Mouse (Mus musculus) limb, embryonic 10.5 days (tissue): Measurements from ENCODE around the gene Cdc20. TPM values are rescaled to one million over a fixed set of nuclear protein-coding genes. Genes with fewer than 3 reads are reported as not detected.

ENCODE experiments used
- DNase-seq: peaks from one replicate; pipeline ENCODE4 v3.0.0-alpha.2; 2017; ENCODE audit warnings: low spot score
- H3K27ac ChIP-seq: fragments of 300-500 bp; sonication (generic); 2 replicates; pipeline ENCODE4 v1.5.1; 2016; ENCODE audit warnings: mild to moderate bottlenecking
- H3K27me3 ChIP-seq: fragments of 300-500 bp; sonication (generic); 2 replicates; pipeline ENCODE4 v1.6.1; 2016; ENCODE audit warnings: low read depth, mild to moderate bottlenecking; ENCODE audit not compliant: poor library complexity, severe bottlenecking
- H3K36me3 ChIP-seq: fragments of 300-500 bp; sonication (generic); 2 replicates; pipeline ENCODE4 v1.6.1; 2016; ENCODE audit warnings: mild to moderate bottlenecking, moderate library complexity
- H3K4me1 ChIP-seq: fragments of 300-500 bp; sonication (generic); 2 replicates; pipeline ENCODE4 v1.6.1; 2016
- H3K4me3 ChIP-seq: fragments of 300-500 bp; sonication (generic); 2 replicates; pipeline ENCODE4 v1.5.1; 2016; ENCODE audit warnings: mild to moderate bottlenecking, moderate library complexity
- H3K9me3 ChIP-seq: fragments of 300-500 bp; sonication (generic); replicated peaks from 2 replicates; pipeline ENCODE4 v1.6.1; 2016; ENCODE audit warnings: mild to moderate bottlenecking
- WGBS: fragments of 180-500 bp; shearing (Covaris S2); methylation state at CpG from one replicate; pipeline ENCODE4 v1.1.7; 2016; 5-methylcytosine and 5-hydroxymethylcytosine counted together
- polyA plus RNA-seq: library from polyadenylated mRNA; unstranded; fragments of >200 nt; fragmentation: Nextera tagmentation; extraction: Ambion mirVana; gene quantifications from 2 replicates; pipeline ENCODE4 v1.2.1, GENCODE M21; 2016

Cdc20 gene
- polyA plus RNA-seq, 1 experiment from 2014 or later: 431 TPM

GRCm38 (mm10) chr4:118409142-118409900 lies 27.8 kb downstream of the Cdc20 start, which contains the start of the genes Szt2 and Med8:
Gene Szt2 (minus strand): TSS chr4:118409273.
Gene Med8 (plus strand): TSS chr4:118409337.
- WGBS: under 1% methylated on average over 53 of the region's 53 CpGs
- H3K4me1 ChIP-seq: peaks cover 22% of the 10 kb centered on the region
- H3K27ac ChIP-seq: peak within 1 kb of the TSS; percentile 92
- H3K4me3 ChIP-seq: peak within 1 kb of the TSS; percentile 97
- H3K9me3 ChIP-seq: no peaks in the 10 kb centered on the region
- H3K27me3 ChIP-seq: no peaks in the 10 kb centered on the region
- peaks cover 46% of the 10 kb centered on the region for H3K36me3 ChIP-seq
- DNase-seq: peak; percentile 93

- no peak for DNase-seq
- Histone ChIP-seq H3K9me3 (no peaks in the 10 kb centered on the region), H3K4me1 (no peaks in the 10 kb centered on the region), H3K36me3 (peaks cover 70% of the 10 kb centered on the region), H3K27me3 (no peaks in the 10 kb centered on the region), H3K27ac (no peak overlapping the region), H3K4me3 (no peak overlapping the region)
- WGBS: 93% methylated on average over 12 of the region's 12 CpGs
These were observed 34.5 kb downstream of the Cdc20 start for GRCm38 (mm10) chr4:118402701-118403100.

GRCm38 (mm10) chr4:118401918-118402317 lies 35.2 kb downstream of the Cdc20 start:
- H3K36me3 ChIP-seq: peaks cover 78% of the 10 kb centered on the region
- no peak for DNase-seq
- H3K4me3 ChIP-seq: no peak overlapping the region
- H3K27ac ChIP-seq: no peak overlapping the region
- no peaks in the 10 kb centered on the region for H3K4me1 ChIP-seq
- 92% methylated on average over 5 of the region's 5 CpGs for WGBS
- no peaks in the 10 kb centered on the region for H3K27me3 ChIP-seq
- H3K9me3 ChIP-seq: no peaks in the 10 kb centered on the region

- WGBS: 95% methylated on average over 3 of the region's 3 CpGs
- Histone ChIP-seq H3K27ac (no peak overlapping the region), H3K4me1 (no peaks in the 10 kb centered on the region), H3K4me3 (no peak overlapping the region), H3K27me3 (no peaks in the 10 kb centered on the region), H3K9me3 (no peaks in the 10 kb centered on the region), H3K36me3 (peaks cover 83% of the 10 kb centered on the region)
- DNase-seq: no peak
These were observed 35.7 kb downstream of the Cdc20 start for GRCm38 (mm10) chr4:118401421-118401820.

GRCm38 (mm10) chr4:118398400-118398799 lies 38.8 kb downstream of the Cdc20 start:
- H3K4me3 ChIP-seq: no peak overlapping the region
- WGBS: 93% methylated on average over 6 of the region's 6 CpGs
- H3K36me3 ChIP-seq: peaks cover 99% of the 10 kb centered on the region
- H3K9me3 ChIP-seq: no peaks in the 10 kb centered on the region
- H3K27ac ChIP-seq: no peak overlapping the region
- no peak for DNase-seq
- H3K27me3 ChIP-seq: no peaks in the 10 kb centered on the region
- H3K4me1 ChIP-seq: no peaks in the 10 kb centered on the region

- Histone ChIP-seq H3K4me3 (no peak overlapping the region), H3K27ac (no peak overlapping the region), H3K4me1 (no peaks in the 10 kb centered on the region), H3K27me3 (no peaks in the 10 kb centered on the region), H3K9me3 (no peaks in the 10 kb centered on the region), H3K36me3 (peaks cover 99% of the 10 kb centered on the region)
- 76% methylated on average over 3 of the region's 3 CpGs for WGBS
- DNase-seq: no peak
These were observed 40.7 kb downstream of the Cdc20 start for GRCm38 (mm10) chr4:118396433-118396832.

- WGBS: 91% methylated on average over 4 of the region's 4 CpGs
- no peak overlapping the region for H3K27ac ChIP-seq
- H3K36me3 ChIP-seq: peaks cover 100% of the 10 kb centered on the region
These were observed 41.9 kb downstream of the Cdc20 start for GRCm38 (mm10) chr4:118395289-118395688.

GRCm38 (mm10) chr4:118394505-118394904 lies 42.6 kb downstream of the Cdc20 start:
- Histone ChIP-seq H3K27me3 (no peaks in the 10 kb centered on the region), H3K9me3 (no peaks in the 10 kb centered on the region), H3K36me3 (peaks cover 100% of the 10 kb centered on the region), H3K4me3 (no peak overlapping the region), H3K27ac (no peak overlapping the region), H3K4me1 (no peaks in the 10 kb centered on the region)
- WGBS: 91% methylated on average over 6 of the region's 6 CpGs
- no peak for DNase-seq

More at GRCm38 (mm10) chr4:118395289-118395688, 41.9 kb downstream of the Cdc20 start:
- Histone ChIP-seq H3K27me3 (no peaks in the 10 kb centered on the region), H3K4me3 (no peak overlapping the region), H3K9me3 (no peaks in the 10 kb centered on the region), H3K4me1 (no peaks in the 10 kb centered on the region)
- DNase-seq: no peak

- Histone ChIP-seq H3K36me3 (peaks cover 100% of the 10 kb centered on the region), H3K27ac (no peak overlapping the region), H3K4me1 (no peaks in the 10 kb centered on the region), H3K9me3 (no peaks in the 10 kb centered on the region), H3K27me3 (no peaks in the 10 kb centered on the region), H3K4me3 (no peak overlapping the region)
- WGBS: 93% methylated on average over 11 of the region's 11 CpGs
- no peak for DNase-seq
These were observed 47.0 kb downstream of the Cdc20 start for GRCm38 (mm10) chr4:118390146-118390545.

GRCm38 (mm10) chr4:118387316-118387715 lies 49.8 kb downstream of the Cdc20 start:
- Histone ChIP-seq H3K27ac (no peak overlapping the region), H3K4me3 (no peak overlapping the region), H3K36me3 (peaks cover 100% of the 10 kb centered on the region), H3K4me1 (no peaks in the 10 kb centered on the region), H3K27me3 (no peaks in the 10 kb centered on the region), H3K9me3 (no peaks in the 10 kb centered on the region)
- no peak for DNase-seq
- WGBS: 92% methylated on average over 8 of the region's 8 CpGs

GRCm38 (mm10) chr4:118383271-118383670 lies 53.9 kb downstream of the Cdc20 start:
- Histone ChIP-seq H3K27me3 (no peaks in the 10 kb centered on the region), H3K36me3 (peaks cover 99% of the 10 kb centered on the region), H3K9me3 (no peaks in the 10 kb centered on the region), H3K27ac (no peak overlapping the region), H3K4me1 (no peaks in the 10 kb centered on the region), H3K4me3 (no peak overlapping the region)
- WGBS: 88% methylated on average over 7 of the region's 7 CpGs
- no peak for DNase-seq
